Mouse (Mus musculus) liver, embryonic 11.5 days (tissue): ENCODE data around the gene Capzb. TPM values are rescaled to one million over a fixed set of nuclear protein-coding genes. Genes with fewer than 3 reads are reported as not detected.

Experiments
- ATAC-seq: fragments of 200-750 bp; cut with Nextera tagmentation; replicated peaks from 2 replicates; pipeline ENCODE4 v1.8.0; 2017; ENCODE audit warnings: moderate number of reproducible peaks, mild to moderate bottlenecking, moderate TSS enrichment, moderate library complexity; ENCODE audit not compliant: low FRiP score
- DNase-seq: peaks from one replicate; pipeline ENCODE4 v3.0.0-alpha.2; 2017; ENCODE audit warnings: low spot score
- H3K27ac ChIP-seq: fragments of 300-500 bp; sonication (generic); 2 replicates; pipeline ENCODE4 v1.5.1; 2014; ENCODE audit warnings: mild to moderate bottlenecking, low read depth, low read length, control low read depth
- H3K27me3 ChIP-seq: fragments of 300-500 bp; sonication (generic); replicated peaks from 2 replicates; pipeline ENCODE4 v1.6.1; 2014; ENCODE audit warnings: low read length, mixed read lengths; ENCODE audit not compliant: control insufficient read depth, insufficient read depth
- H3K36me3 ChIP-seq: fragments of 300-500 bp; sonication (generic); 2 replicates; pipeline ENCODE4 v1.6.1; 2014; ENCODE audit warnings: mild to moderate bottlenecking, low read length, moderate library complexity, mixed read lengths; ENCODE audit not compliant: control insufficient read depth, insufficient read depth
- H3K4me1 ChIP-seq: fragments of 300-500 bp; sonication (generic); replicated peaks from 2 replicates; pipeline ENCODE4 v1.6.1; 2014; ENCODE audit warnings: low read length, mixed read lengths; ENCODE audit not compliant: control insufficient read depth, insufficient read depth
- H3K4me2 ChIP-seq: fragments of 300-500 bp; sonication (generic); 2 replicates; pipeline ENCODE4 v1.6.1; 2014; ENCODE audit warnings: mild to moderate bottlenecking, control low read depth, moderate library complexity
- H3K4me3 ChIP-seq: fragments of 300-500 bp; sonication (generic); 2 replicates; pipeline ENCODE4 v1.5.1; 2014; ENCODE audit warnings: low read depth, low read length, control low read depth
- H3K9ac ChIP-seq: fragments of 300-500 bp; sonication (generic); 2 replicates; pipeline ENCODE4 v1.6.1; 2014; ENCODE audit warnings: low read depth, low read length, control low read depth
- H3K9me3 ChIP-seq: fragments of 300-500 bp; sonication (generic); 2 replicates; pipeline ENCODE4 v1.6.1; 2016; ENCODE audit warnings: low read length, inconsistent platforms, mixed read lengths; ENCODE audit not compliant: control insufficient read depth
- WGBS: fragments of 180-500 bp; shearing (Covaris S2); extraction: QIAGEN DNeasy Blood & Tissue Kit; methylation state at CpG from one replicate; pipeline ENCODE4 v1.1.7; 2014; 5-methylcytosine and 5-hydroxymethylcytosine counted together
- polyA plus RNA-seq: library from polyadenylated mRNA; unstranded; fragments of >200 nt; fragmentation: Nextera tagmentation; extraction: Ambion mirVana; gene quantifications from 2 replicates; pipeline ENCODE4 v1.2.1, GENCODE M21; 2014

Gene Capzb
- polyA plus RNA-seq, 1 experiment from 2014 or later = 250 TPM

DNA sequence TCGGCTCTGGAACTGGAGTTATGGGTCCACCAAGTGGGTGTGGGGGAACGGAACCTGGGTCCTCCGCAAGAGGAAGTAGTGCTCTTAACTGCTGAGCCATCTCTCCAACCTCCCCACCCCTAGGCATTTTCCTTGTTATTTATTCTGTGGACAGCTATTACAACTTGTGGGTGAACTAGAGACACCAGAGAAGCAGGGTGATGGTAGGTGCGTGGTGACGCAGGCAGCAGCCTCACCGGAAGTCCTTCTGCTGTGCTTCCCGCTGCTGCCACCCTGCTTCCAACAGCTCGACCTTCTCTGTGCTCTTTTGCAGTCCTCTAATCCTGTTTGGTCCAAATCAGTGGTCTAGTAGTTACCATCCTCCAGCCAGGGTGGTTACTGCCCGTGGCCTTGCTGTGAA lies 6.4 kb downstream of the Capzb start:
- no peaks in the 10 kb centered on the region for H3K9me3 ChIP-seq
- no peak overlapping the region for H3K4me3 ChIP-seq
- H3K4me2 ChIP-seq = peak overlapping the region; percentile 21
- H3K4me1 ChIP-seq = peaks cover 79% of the 10 kb centered on the region
- no peak overlapping the region for H3K9ac ChIP-seq
- peak overlapping the region; percentile 70 for H3K27ac ChIP-seq
- ATAC-seq (no peak), DNase-seq (no peak)
- 59% methylated on average over 9 of the region's 9 CpGs for WGBS
- peaks cover 12% of the 10 kb centered on the region for H3K36me3 ChIP-seq
- H3K27me3 ChIP-seq = no peaks in the 10 kb centered on the region

DNA sequence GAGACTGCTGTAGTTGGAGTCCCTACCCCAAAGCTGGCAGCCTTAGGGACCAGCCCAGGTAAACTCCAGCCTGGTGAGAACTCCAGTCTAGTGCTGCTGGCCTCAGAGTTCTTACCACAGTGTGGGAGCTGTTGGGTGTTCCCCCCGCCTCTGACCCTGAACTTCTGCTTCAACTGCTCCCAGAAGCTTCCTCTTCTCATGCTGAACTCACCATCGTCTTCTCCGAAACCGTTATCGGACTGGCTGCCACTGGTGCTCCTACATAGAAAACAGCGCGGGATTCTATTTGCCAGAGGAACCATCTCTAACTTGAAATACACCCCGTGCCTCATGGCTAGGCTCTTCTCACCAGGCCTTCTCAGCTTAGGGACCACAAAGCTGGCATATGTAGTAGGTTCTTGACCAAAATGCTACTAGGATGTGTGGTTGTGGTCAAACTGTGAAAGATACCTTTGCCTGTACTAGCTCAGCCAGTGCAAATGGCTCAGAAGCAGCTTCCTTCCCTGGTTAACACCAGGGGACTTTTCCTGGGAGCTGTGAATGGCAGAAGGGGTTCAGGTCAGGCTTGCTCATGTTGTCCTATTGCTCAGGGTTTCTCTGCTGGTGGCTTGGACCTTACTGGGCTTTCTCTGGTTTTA lies 7.1 kb downstream of the Capzb start:
- H3K27ac ChIP-seq = peak overlapping the region; percentile 70
- peaks cover 12% of the 10 kb centered on the region for H3K36me3 ChIP-seq
- WGBS = 32% methylated on average over 8 of the region's 8 CpGs
- no peaks in the 10 kb centered on the region for H3K9me3 ChIP-seq
- DNase-seq = no peak
- ATAC-seq = no peak
- peaks cover 76% of the 10 kb centered on the region for H3K4me1 ChIP-seq
- H3K4me2 ChIP-seq = peak overlapping the region; percentile 21
- no peaks in the 10 kb centered on the region for H3K27me3 ChIP-seq
- no peak overlapping the region for H3K9ac ChIP-seq
- H3K4me3 ChIP-seq = no peak overlapping the region

- no peak for ATAC-seq
- Histone ChIP-seq H3K9me3 (no peaks in the 10 kb centered on the region), H3K27ac (no peak overlapping the region), H3K9ac (0 out of 2 replicates have a peak overlapping the region, but pooled peaks have one; percentile 7), H3K4me3 (no peak overlapping the region), H3K27me3 (no peaks in the 10 kb centered on the region), H3K4me2 (peak overlapping the region; percentile 9; the same call in 1 of the 2 replicates), H3K36me3 (peaks cover 12% of the 10 kb centered on the region), H3K4me1 (peaks cover 67% of the 10 kb centered on the region)
- DNase-seq = no peak
- 28% methylated on average over 3 of the region's 3 CpGs for WGBS
Measured at GRCm38 (mm10) chr4:139200946-139201345, 8.2 kb downstream of the Capzb start.

DNA sequence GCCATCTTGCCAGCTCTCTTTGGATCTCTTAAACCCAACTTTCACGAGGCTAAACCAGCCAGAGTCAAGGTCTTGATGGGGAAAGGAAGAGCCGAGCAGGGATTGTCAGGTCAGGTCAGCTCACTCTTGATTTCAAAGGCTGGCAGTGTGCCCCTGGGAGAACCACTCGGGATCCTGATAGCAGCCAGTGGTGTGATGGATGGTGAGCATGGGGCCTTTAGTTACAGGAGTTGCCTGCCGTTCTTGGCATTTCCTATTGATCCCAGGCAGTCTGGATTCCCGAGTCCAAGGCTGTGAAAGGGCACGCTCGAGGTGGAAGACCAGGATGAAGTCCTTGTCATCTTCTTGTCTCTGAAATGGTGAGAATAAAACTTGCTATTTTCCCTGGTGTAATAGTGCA lies 9.9 kb downstream of the Capzb start:
- H3K4me3 ChIP-seq = no peak overlapping the region
- H3K4me2 ChIP-seq = no peak overlapping the region
- WGBS = 67% methylated on average over 7 of the region's 7 CpGs
- H3K4me1 ChIP-seq = peaks cover 63% of the 10 kb centered on the region
- no peaks in the 10 kb centered on the region for H3K9me3 ChIP-seq
- H3K27ac ChIP-seq = no peak overlapping the region
- no peak for DNase-seq
- H3K27me3 ChIP-seq = no peaks in the 10 kb centered on the region
- no peak overlapping the region for H3K9ac ChIP-seq
- peaks cover 12% of the 10 kb centered on the region for H3K36me3 ChIP-seq
- ATAC-seq = no peak

DNA sequence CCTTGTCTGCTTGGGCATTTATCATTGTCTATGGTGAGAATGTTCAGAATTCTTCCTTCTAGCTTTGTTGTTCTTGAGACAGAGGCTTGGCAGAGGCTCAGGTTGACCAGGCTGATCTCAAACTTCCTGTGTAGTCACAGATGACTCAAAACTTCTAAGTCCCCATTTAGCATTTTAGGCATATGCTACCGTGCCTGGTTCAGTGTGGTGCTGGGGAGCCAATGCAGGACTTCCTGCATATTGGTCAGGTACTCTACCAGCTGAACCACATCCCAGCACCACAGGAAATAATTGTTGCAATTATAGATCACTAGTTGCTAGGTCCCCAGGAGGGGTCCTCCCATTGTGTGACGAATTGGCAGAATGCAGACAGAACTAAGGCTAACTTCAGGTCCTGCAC lies 10.7 kb downstream of the Capzb start:
- WGBS = 56% methylated on average over 2 of the region's 2 CpGs
- Histone ChIP-seq H3K4me2 (no peak overlapping the region), H3K4me3 (no peak overlapping the region), H3K27ac (no peak overlapping the region), H3K36me3 (peaks cover 12% of the 10 kb centered on the region), H3K27me3 (no peaks in the 10 kb centered on the region), H3K4me1 (peaks cover 63% of the 10 kb centered on the region), H3K9ac (no peak overlapping the region), H3K9me3 (no peaks in the 10 kb centered on the region)
- DNase-seq = no peak
- ATAC-seq = no peak

DNA sequence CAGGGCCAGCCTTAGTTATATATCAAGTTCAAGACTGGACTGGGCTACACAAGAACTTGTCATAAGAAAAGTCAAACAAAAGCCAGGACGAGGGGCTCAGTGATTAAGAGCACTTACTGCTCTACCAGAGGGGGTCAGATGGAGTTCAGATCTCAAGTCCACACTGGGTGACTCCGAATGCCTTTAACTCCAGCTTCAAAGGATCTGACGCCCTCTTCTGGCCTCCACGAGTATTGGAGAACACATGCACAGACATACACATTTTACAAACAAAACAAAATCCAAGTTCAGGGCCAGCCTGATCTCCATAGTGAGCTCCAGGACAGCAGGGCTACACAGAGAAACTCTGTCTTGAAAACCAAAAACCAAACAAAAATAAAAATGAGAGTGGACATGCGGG lies 13.1 kb downstream of the Capzb start:
- Histone ChIP-seq H3K4me3 (no peak overlapping the region), H3K9ac (no peak overlapping the region), H3K4me2 (no peak overlapping the region), H3K27ac (no peak overlapping the region), H3K36me3 (peaks cover 8% of the 10 kb centered on the region), H3K9me3 (no peaks in the 10 kb centered on the region), H3K4me1 (peaks cover 51% of the 10 kb centered on the region), H3K27me3 (no peaks in the 10 kb centered on the region)
- 55% methylated on average over 5 of the region's 5 CpGs for WGBS
- DNase-seq (no peak), ATAC-seq (no peak)

DNA sequence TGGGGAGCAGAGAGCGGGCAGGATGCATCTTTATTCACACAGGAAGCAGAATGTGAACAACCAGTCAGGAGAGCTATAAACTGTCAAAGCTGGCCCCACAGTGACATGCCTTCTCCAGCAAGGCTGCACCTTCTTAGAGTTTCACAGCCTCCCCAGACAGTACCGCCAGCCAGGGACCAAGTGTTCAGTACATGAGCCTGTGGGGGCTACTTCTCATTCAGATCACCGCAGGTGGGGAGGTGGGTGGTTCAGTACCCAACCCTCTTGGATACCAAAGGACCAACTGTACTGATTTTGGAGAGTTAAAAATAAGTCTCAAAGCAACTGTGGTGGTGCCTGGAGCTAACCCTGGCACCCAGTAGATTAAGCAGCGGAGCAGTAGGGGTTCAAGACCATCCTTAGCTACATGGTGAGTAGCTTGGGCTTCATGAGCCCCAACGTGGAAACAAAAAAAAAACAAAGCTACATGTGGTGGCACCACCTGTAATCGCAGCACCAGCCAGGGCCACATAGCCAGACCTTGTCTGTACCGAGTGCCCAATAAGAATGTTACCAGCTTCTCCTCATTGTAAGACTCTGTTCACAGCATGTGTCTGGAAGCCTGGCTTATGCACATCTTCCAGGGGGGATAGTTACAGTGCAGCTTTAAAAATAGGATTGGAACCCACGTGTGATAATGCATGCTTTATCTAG lies 13.8 kb downstream of the Capzb start:
- ATAC-seq (no peak), DNase-seq (no peak)
- Histone ChIP-seq H3K27me3 (no peaks in the 10 kb centered on the region), H3K4me1 (peaks cover 45% of the 10 kb centered on the region), H3K27ac (no peak overlapping the region), H3K9ac (no peak overlapping the region), H3K36me3 (peaks cover 5% of the 10 kb centered on the region), H3K4me3 (no peak overlapping the region), H3K9me3 (no peaks in the 10 kb centered on the region), H3K4me2 (no peak overlapping the region)
- WGBS = 84% methylated on average over 8 of the region's 8 CpGs

DNA sequence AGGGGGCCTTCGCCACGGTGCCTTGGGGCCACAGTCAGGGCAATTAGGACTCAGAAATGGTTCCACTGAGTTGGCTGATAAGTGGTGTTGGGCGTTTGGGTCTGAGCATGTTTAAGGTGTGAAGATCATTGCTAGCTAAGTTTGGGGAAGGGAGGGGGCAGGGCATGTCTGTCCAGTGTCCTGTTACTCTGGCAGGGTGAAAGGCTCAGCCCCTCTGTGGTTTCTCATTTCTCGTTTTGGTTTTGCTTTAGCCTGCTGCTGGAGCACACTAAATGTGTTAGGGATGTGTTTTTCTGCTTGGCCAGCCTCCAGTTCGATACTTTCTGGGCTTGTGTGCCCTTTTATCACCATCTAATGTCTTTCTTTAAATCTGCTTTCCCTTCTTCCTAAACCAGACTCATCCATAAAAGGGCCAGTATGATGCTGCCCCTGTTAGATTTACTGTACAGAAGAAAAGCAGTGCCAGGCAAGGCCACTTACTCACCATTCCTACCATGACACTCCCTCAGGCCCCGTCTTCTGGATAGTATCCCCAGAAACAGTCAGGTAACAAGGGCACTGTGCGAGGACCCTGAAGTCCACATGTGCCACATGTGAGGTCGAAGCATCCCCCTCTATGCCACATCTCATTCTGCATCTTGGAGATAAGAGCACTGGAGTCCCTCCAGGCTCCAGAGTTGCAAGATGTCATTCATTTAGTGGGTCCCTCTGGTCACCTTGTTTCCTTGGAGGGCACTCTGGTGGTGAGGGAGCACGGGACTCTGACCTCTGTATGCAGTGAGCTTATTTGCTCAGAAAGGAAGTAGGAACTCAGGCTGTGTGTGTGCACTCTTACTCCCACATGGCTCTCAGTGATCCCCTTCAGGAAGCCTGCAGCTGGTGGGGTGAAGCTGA lies 15.8 kb downstream of the Capzb start:
- Histone ChIP-seq H3K4me3 (no peak overlapping the region), H3K27ac (peak overlapping the region; percentile 28; the same call in 1 of the 2 replicates), H3K27me3 (no peaks in the 10 kb centered on the region), H3K4me2 (no peak overlapping the region), H3K36me3 (peaks cover 6% of the 10 kb centered on the region; the same call in 1 of the 2 replicates), H3K9me3 (no peaks in the 10 kb centered on the region), H3K4me1 (peaks cover 58% of the 10 kb centered on the region), H3K9ac (no peak overlapping the region)
- DNase-seq (no peak), ATAC-seq (no peak)
- 39% methylated on average over 9 of the region's 9 CpGs for WGBS
